Mouse (Mus musculus) frontal cortex, postnatal 14 days (tissue): Measurements from ENCODE around the gene Ppm1l.

Experiments used
- DNase-seq, 2 experiments: peaks; one replicate each; pipeline ENCODE4 v3.0.0; 2022; ENCODE audit warnings: low spot score in 2 of 2

Gene Ppm1l

DNA sequence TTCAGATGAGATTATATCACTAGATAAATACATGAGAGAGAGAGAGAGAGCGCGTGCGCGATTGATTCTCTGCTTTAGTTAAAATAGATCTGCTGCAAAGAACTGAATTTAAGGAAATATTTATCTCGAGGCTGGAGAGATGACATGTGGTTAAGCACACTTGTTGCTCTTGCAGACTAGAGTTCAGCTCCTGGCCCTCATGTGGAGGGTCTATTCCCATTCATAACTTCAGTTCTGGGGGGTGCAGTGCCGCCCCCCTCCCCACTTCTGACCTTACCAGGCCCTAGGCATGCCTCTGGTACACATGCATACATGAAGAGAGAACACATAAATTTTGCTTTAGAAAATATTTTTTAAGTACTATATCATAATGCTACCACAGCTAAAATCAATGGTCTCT is 280.6 kb downstream of the Ppm1l start:
- DNase-seq, result no peak

DNA sequence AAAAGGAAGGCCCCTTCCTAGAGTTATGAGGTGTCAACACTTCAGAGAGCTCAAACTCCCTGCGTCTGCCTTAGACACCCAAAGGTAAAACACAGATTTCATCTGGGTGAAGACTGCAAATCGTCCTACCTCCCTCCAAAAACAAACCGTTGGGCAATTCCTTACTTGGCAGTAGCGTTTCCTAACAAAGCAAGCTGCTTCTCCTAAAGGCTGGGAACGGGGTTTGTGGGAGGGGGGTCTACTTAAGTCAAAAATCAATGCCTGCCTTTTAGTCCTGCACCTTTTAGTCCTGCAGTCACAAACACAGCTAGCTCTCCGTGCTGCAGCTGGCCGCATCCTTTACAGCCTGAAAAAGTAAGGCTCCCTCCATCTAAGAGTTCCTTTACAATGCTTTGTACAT is 281.2 kb downstream of the Ppm1l start:
- no peak for DNase-seq

DNA sequence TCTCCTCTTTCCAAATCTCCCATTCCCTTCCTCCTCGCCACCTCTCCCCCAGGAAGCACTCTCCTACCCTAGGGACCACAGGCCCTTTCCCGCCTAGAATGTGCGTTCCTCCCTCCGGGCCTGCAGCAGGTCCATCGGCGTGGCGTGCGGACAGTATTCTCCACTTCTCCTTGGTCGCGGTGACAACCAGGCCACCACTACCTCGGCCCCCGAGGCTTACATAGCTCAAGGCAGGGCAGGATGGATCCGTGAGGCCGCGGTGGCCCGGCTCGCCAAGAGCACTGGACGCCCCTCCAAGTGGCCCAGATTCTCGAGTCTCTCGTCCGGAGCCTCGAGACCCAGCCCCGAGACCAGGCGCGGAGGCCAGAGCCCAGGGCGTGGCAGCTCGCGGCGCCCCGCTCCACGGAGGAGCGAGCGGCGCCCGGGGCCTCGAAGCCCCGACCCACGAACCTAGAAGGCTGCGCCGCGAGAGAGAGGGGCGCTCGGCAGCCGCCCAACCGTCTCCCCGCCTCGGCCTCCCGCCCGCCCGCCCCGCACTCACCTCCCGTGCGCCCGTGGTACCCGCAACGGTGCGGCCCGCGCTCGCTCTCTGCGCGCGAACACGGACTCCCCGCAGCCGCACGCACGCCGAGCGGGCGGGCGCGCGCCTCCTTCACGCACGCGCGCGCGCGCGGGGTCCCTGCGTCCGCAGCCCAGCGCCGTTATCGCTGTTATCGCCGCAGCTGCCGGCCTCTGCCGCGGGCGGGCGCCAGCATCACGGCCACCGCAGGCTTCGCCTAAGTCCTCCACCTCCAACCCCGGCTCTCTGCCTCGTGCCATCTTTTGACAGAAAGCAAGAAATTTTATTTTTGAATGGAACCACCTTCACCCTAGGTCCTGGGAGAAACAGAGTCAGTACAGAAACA is 281.9 kb downstream of the Ppm1l start, which contains the start of gene B3galnt1:
Gene B3galnt1 (minus strand): TSS at position 700 of the 905 bp plus-strand sequence.
- peak; percentile 17 to 56 for DNase-seq

DNA sequence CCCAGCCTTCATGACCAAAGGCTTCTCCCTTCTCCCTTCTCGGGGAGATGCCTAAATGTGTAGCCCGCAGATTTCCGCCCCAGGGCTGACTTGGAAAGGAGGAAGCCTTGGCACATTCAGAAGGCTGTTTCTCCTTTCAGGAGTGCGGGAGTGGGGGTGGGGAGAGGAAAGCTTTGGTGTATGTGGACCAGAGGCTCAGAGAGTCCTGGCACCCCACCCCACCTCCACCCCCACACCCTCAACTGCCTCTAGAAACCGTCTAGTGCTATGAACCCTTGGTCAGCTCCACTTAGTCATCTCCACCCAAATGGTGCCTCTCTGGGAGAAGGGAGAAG is 282.5 kb downstream of the Ppm1l start:
- DNase-seq, result no peak

DNA sequence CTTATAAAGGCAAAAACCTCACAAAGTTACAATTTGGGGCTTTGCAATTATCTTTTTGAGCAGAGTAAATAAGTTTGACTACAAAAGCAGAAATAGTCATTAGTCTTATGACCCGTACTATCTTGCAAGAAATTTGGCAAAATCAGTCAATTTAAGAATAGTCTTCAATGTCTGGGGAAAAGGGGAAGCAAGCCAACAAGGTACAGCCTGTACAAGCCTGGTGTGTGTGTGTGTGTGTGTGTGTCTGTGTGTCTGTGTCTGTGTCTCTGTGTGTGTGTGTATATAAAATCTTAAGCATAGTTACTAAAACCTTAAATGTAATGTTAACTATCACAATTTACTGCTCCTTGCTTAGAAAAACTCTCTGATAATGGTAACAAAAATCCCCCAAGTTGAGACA is 290.3 kb downstream of the Ppm1l start:
- no peak for DNase-seq

DNA sequence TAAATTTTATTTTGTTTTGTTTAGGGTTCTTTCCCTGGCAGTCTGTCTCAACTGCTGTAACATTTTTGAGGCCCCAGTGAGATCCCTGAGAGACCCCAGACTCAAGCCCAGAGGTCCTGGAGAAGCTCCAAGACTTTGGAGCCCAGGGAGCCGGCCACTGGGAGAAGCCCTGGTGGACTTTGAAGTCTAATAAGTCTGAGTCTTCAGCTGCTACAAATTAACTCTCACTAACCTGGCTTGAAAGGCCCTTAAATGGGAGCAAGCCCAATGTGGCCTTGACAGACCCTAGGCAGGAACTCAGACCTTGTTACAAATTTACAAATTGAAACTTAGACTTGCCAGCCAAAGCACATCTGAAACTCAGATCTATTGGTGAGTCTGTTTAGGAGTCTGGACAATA is 290.8 kb downstream of the Ppm1l start:
- no peak for DNase-seq

DNA sequence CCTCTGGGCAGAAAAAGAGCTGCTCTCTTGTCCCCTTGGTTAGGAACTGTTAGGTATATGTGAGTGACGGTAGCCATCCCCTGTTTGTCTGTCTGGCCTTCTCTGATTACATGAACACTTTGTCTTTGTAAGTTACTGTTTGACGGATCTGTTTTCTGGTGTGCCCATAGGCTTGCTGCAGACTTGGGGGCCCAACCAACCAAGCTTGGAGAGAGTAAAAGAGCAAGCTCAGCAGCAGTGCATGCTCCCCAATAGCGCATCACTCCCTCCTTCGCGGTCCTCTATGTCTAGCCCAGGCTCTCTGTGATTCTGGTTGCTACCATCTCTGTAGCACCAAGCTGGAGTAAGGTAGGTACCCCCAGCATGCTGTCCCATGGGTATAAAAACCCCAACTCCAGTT is 291.2 kb downstream of the Ppm1l start:
- no peak for DNase-seq
